In the genomic region with DNA sequence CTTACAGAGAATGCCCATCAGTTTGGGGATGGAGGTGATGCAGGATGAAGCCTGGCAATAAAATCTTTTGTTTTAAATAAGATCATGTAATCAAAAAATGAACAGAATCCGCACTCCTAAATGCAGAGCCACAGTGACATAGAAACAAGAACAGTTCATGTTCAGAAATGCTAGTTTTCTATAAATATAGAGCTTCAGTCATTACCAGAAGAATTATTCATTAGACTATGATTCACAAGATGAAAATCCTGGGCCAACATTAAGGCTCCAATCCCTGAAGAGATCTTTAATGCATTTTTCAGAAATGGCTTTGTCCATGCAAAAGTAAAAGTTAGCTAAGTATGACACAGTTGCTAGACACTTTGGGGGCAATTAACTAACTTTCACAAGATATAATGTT, we compare ENCODE assay signal across 13 mouse cellular contexts.
"Had no signal": no experiment of that assay in that cellular context is flagged by ENCODE, and none has a peak within 500 bp of the region (broad histone marks: within the 10 kb centered on the region; RNA-seq: fewer than 3 reads in every experiment).

No protein-coding gene starts in this region.

- DNase-seq: gastrocnemius, adult 2 months; gastrocnemius, postnatal 10 days; gastrocnemius, postnatal 25 days; heart, adult 18-20 months; heart, postnatal 10 days; heart, postnatal 4 days; kidney, adult 18-20 months; kidney, adult 8-10 months; kidney, postnatal 10 days; kidney, postnatal 25 days; kidney, postnatal 4 days; liver; liver, embryonic 13.5 days had no signal
